Comparison of ENCODE assay signal across 8 mouse cellular contexts in genomic region chr11:97664771-97665240, GRCm38 (mm10). TPM values are rescaled to one million over a fixed set of nuclear protein-coding genes. Genes with fewer than 3 reads are reported as not detected.
A peak's percentile ranks its signal among the peaks of the same experiment; 100 is the strongest.
DNase-seq lines count a peak whose midpoint lies in the region; ATAC-seq and TF ChIP-seq lines count a peak whose summit lies in the region.

No protein-coding gene starts in this region.

- peak overlapping the region; percentile 97 for H3K27ac ChIP-seq in forebrain, embryonic 10.5 days
- H3K27ac ChIP-seq in kidney, embryonic 15.5 days, result peak overlapping the region; percentile 95
- no peak overlapping the region for H3K27ac ChIP-seq in midbrain, embryonic 16.5 days (ENCODE audit: low read length)

- intact Hi-C loops in left cerebral cortex, postnatal 36 days (cut with DNase I), result loop anchor here (5.0 kb wide), 1 partner anchor 32 kb away; no protein-coding TSS in a partner anchor

- ATAC-seq in kidney, embryonic 15.5 days (replicated peaks; ENCODE audit: low FRiP score), result no peak
- ATAC-seq in midbrain, embryonic 16.5 days, result no peak

- peaks cover 4% of the 10 kb centered on the region; the same call in 1 of the 2 replicates for H3K9me3 ChIP-seq in forebrain, embryonic 10.5 days
- H3K9me3 ChIP-seq in kidney, embryonic 15.5 days (replicated peaks), result no peaks in the 10 kb centered on the region
- H3K9me3 ChIP-seq in midbrain, embryonic 16.5 days (replicated peaks; ENCODE audit: control insufficient read depth, low read length, poor library complexity, severe bottlenecking), result no peaks in the 10 kb centered on the region

- 22% methylated on average over 6 of the region's 6 CpGs for WGBS in lung, adult 2 months
- 30% methylated on average over 6 of the region's 6 CpGs for WGBS in forebrain, embryonic 10.5 days
- WGBS in kidney, embryonic 15.5 days, result 29% methylated on average over 6 of the region's 6 CpGs
- 19% methylated on average over 6 of the region's 6 CpGs for WGBS in midbrain, embryonic 16.5 days

- H3K4me2 ChIP-seq in kidney, embryonic 15.5 days, result peak overlapping the region; percentile 84
- H3K4me2 ChIP-seq in midbrain, embryonic 16.5 days (ENCODE audit: low read length), result peak overlapping the region; percentile 86

- TF ChIP-seq CTCF in lung, adult 2 months (IDR thresholded peaks at IDR 0.05; ENCODE audit: insufficient read depth, low read length), result no peak; the same call in 1 of the 2 replicates

- peaks cover 24% of the 10 kb centered on the region for H3K27me3 ChIP-seq in forebrain, embryonic 10.5 days (ENCODE audit: poor library complexity, severe bottlenecking)
- H3K27me3 ChIP-seq in kidney, embryonic 15.5 days, result peaks cover 4% of the 10 kb centered on the region; the same call in 1 of the 2 replicates
- peaks cover 7% of the 10 kb centered on the region for H3K27me3 ChIP-seq in midbrain, embryonic 16.5 days (ENCODE audit: control insufficient read depth, insufficient read depth, low read depth, low read length)

- H3K4me1 ChIP-seq in lung, adult 2 months (ENCODE audit: control insufficient read depth, insufficient read depth, low read length), result peaks cover 17% of the 10 kb centered on the region
- peaks cover 74% of the 10 kb centered on the region for H3K4me1 ChIP-seq in forebrain, embryonic 10.5 days
- peaks cover 68% of the 10 kb centered on the region for H3K4me1 ChIP-seq in kidney, embryonic 15.5 days
- H3K4me1 ChIP-seq in midbrain, embryonic 16.5 days (ENCODE audit: control insufficient read depth, insufficient read depth, low read length), result peaks cover 32% of the 10 kb centered on the region

- H3K36me3 ChIP-seq in forebrain, embryonic 10.5 days (replicated peaks), result peaks cover 50% of the 10 kb centered on the region
- peaks cover 47% of the 10 kb centered on the region for H3K36me3 ChIP-seq in kidney, embryonic 15.5 days
- peaks cover 6% of the 10 kb centered on the region; the same call in 1 of the 2 replicates for H3K36me3 ChIP-seq in midbrain, embryonic 16.5 days (ENCODE audit: control insufficient read depth, insufficient read depth, low read length)

- no peak for TF ChIP-seq POLR2A in lung, adult 2 months (IDR thresholded peaks at IDR 0.05; ENCODE audit: borderline replicate concordance, extremely low read depth, low read depth, low read length)

- peak overlapping the region; percentile 28 for H3K4me3 ChIP-seq in lung, adult 2 months (replicated peaks; ENCODE audit: extremely low read depth, low read depth, low read length)
- peak overlapping the region; percentile 94 for H3K4me3 ChIP-seq in forebrain, embryonic 10.5 days
- H3K4me3 ChIP-seq in kidney, embryonic 15.5 days (replicated peaks), result peak overlapping the region; percentile 85
- H3K4me3 ChIP-seq in midbrain, embryonic 16.5 days (ENCODE audit: low read depth, low read length), result peak overlapping the region; percentile 95

- H3K9ac ChIP-seq in kidney, embryonic 15.5 days, result peak overlapping the region; percentile 83
- H3K9ac ChIP-seq in midbrain, embryonic 16.5 days (ENCODE audit: low read depth, low read length), result 0 out of 2 replicates have a peak overlapping the region, but pooled peaks have one; percentile 15

- no peak for DNase-seq in lung, adult 2 months
- no peak for DNase-seq in lung, postnatal 14 days
- DNase-seq in forebrain, embryonic 10.5 days (ENCODE audit: extremely low spot score, low spot score), result no peak
- no peak for DNase-seq in left cerebral cortex, postnatal 36 days (ENCODE audit: low spot score in 2 of 2)
- no peak for DNase-seq in layer of hippocampus, adult 9-11 months
- no peak for DNase-seq in right cerebral cortex, postnatal 10 days (ENCODE audit: low spot score in 2 of 2)

RNA-seq across cellular contexts. Expression of gene Mllt6, which starts 1.6 kb away (rescaled TPM):
- 65.9 and 79.6 TPM in 2 replicates for polyA plus RNA-seq in lung, adult 2 months (2012; rRNA removed)
- 1.5 and 2.5 TPM in 2 replicates for polyA plus RNA-seq in forebrain, embryonic 10.5 days (2016; fragmentation: Nextera tagmentation; extraction: Ambion mirVana)
- polyA plus RNA-seq in kidney, embryonic 15.5 days (2015; fragmentation: Nextera tagmentation; extraction: Ambion mirVana), result 2.8 and 3.9 TPM in 2 replicates
- 3.3 and 3.5 TPM in 2 replicates for polyA plus RNA-seq in midbrain, embryonic 16.5 days (2015; fragmentation: Nextera tagmentation; extraction: Ambion mirVana)
- 100 to 1,000 TPM; 129 to 134 TPM for total RNA-seq in left cerebral cortex, postnatal 36 days (2021)

RNA-seq across cellular contexts. Expression of gene Cisd3, which starts 20.8 kb away (rescaled TPM):
- polyA plus RNA-seq in lung, adult 2 months (2012; rRNA removed), result 26.4 and 34.0 TPM in 2 replicates
- 17.0 and 21.7 TPM in 2 replicates for polyA plus RNA-seq in forebrain, embryonic 10.5 days (2016; fragmentation: Nextera tagmentation; extraction: Ambion mirVana)
- polyA plus RNA-seq in kidney, embryonic 15.5 days (2015; fragmentation: Nextera tagmentation; extraction: Ambion mirVana), result 41.2 and 42.7 TPM in 2 replicates
- 24.4 and 29.8 TPM in 2 replicates for polyA plus RNA-seq in midbrain, embryonic 16.5 days (2015; fragmentation: Nextera tagmentation; extraction: Ambion mirVana)
- 10 to 100 TPM; 56.0 to 59.3 TPM for total RNA-seq in left cerebral cortex, postnatal 36 days (2021)

RNA-seq across cellular contexts. Expression of gene Epop, which starts 35.3 kb away (rescaled TPM):
- polyA plus RNA-seq in lung, adult 2 months (2012; rRNA removed), result 6.4 and 12.3 TPM in 2 replicates
- polyA plus RNA-seq in forebrain, embryonic 10.5 days (2016; fragmentation: Nextera tagmentation; extraction: Ambion mirVana), result 11.4 and 11.6 TPM in 2 replicates
- polyA plus RNA-seq in kidney, embryonic 15.5 days (2015; fragmentation: Nextera tagmentation; extraction: Ambion mirVana), result 4.3 and 5.1 TPM in 2 replicates
- polyA plus RNA-seq in midbrain, embryonic 16.5 days (2015; fragmentation: Nextera tagmentation; extraction: Ambion mirVana), result 1.2 and 1.3 TPM in 2 replicates
- 100 to 1,000 TPM in 1 of 2 experiments, 10 to 100 TPM in 1; 90.9 to 102 TPM for total RNA-seq in left cerebral cortex, postnatal 36 days (2021)

RNA-seq across cellular contexts. Expression of gene Pcgf2, which starts 35.5 kb away (rescaled TPM):
- polyA plus RNA-seq in lung, adult 2 months (2012; rRNA removed), result 65.9 and 81.9 TPM in 2 replicates
- 18.4 and 20.9 TPM in 2 replicates for polyA plus RNA-seq in forebrain, embryonic 10.5 days (2016; fragmentation: Nextera tagmentation; extraction: Ambion mirVana)
- polyA plus RNA-seq in kidney, embryonic 15.5 days (2015; fragmentation: Nextera tagmentation; extraction: Ambion mirVana), result 13.2 and 16.6 TPM in 2 replicates
- 18.2 and 19.1 TPM in 2 replicates for polyA plus RNA-seq in midbrain, embryonic 16.5 days (2015; fragmentation: Nextera tagmentation; extraction: Ambion mirVana)
- total RNA-seq in left cerebral cortex, postnatal 36 days (2021), result 10 to 100 TPM; 27.5 to 35.7 TPM

RNA-seq across cellular contexts. Expression of gene Psmb3, which starts 38.4 kb away (rescaled TPM):
- 214 and 264 TPM in 2 replicates for polyA plus RNA-seq in lung, adult 2 months (2012; rRNA removed)
- 627 and 634 TPM in 2 replicates for polyA plus RNA-seq in forebrain, embryonic 10.5 days (2016; fragmentation: Nextera tagmentation; extraction: Ambion mirVana)
- 475 and 488 TPM in 2 replicates for polyA plus RNA-seq in kidney, embryonic 15.5 days (2015; fragmentation: Nextera tagmentation; extraction: Ambion mirVana)
- polyA plus RNA-seq in midbrain, embryonic 16.5 days (2015; fragmentation: Nextera tagmentation; extraction: Ambion mirVana), result 387 and 401 TPM in 2 replicates
- total RNA-seq in left cerebral cortex, postnatal 36 days (2021), result 100 to 1,000 TPM; 116 to 125 TPM

Comparison
In these comparisons a context has a peak if more than half of its experiments do, and no peak if none do; other contexts are left out.
1. H3K4me3 ChIP-seq: peak in every context shown above with its lines; median percentile 95 in midbrain, embryonic 16.5 days; 94 in forebrain, embryonic 10.5 days; 85 in kidney, embryonic 15.5 days; 28 in lung, adult 2 months.
2. RNA of gene Mllt6, which starts 1.6 kb away (polyA plus RNA-seq): 65.9 to 79.6 TPM in lung, adult 2 months; 2.8 to 3.9 TPM in kidney, embryonic 15.5 days, 3.3 to 3.5 TPM in midbrain, embryonic 16.5 days and 1.5 to 2.5 TPM in forebrain, embryonic 10.5 days; every median in the first group is over 10 times any median in the second.